Mouse (Mus musculus) skeletal muscle tissue, postnatal 0 days (tissue): ENCODE data around the gene Chd1. TPM values are rescaled to one million over a fixed set of nuclear protein-coding genes. Genes with fewer than 3 reads are reported as not detected.

Experiments used
- polyA plus RNA-seq: library from polyadenylated mRNA; unstranded; fragments of >200 nt; fragmentation: Nextera tagmentation; extraction: Ambion mirVana; gene quantifications from 2 replicates; pipeline ENCODE4 v1.2.1, GENCODE M21; 2015

Gene Chd1
- polyA plus RNA-seq: 9.3 and 11.2 TPM in 2 replicates

GRCm38 (mm10) chr17:15704475-15705300 is at the start of gene Chd1:
Gene Chd1, plus strand, starts transcription at chr17:15704967.

Other genes with a start within 250 kb of the Chd1 start
- gene Psmb1, start 205.2 kb upstream of the Chd1 start, polyA plus RNA-seq: 179 and 188 TPM in 2 replicates
- gene Tbp, start 205.1 kb upstream of the Chd1 start, polyA plus RNA-seq: 18.1 and 19.2 TPM in 2 replicates
- 23.8 and 27.9 TPM in 2 replicates for gene Pdcd2, start 177.7 kb upstream of the Chd1 start, polyA plus RNA-seq
- gene Prdm9, start 140.6 kb upstream of the Chd1 start, polyA plus RNA-seq: 1.3 and 1.8 TPM in 2 replicates
- gene Rgmb, start 126.1 kb downstream of the Chd1 start, polyA plus RNA-seq: 29.4 and 30.2 TPM in 2 replicates